Mouse (Mus musculus): ENCODE data around the gene Rasl11b.

The Rasl11b gene

DNA sequence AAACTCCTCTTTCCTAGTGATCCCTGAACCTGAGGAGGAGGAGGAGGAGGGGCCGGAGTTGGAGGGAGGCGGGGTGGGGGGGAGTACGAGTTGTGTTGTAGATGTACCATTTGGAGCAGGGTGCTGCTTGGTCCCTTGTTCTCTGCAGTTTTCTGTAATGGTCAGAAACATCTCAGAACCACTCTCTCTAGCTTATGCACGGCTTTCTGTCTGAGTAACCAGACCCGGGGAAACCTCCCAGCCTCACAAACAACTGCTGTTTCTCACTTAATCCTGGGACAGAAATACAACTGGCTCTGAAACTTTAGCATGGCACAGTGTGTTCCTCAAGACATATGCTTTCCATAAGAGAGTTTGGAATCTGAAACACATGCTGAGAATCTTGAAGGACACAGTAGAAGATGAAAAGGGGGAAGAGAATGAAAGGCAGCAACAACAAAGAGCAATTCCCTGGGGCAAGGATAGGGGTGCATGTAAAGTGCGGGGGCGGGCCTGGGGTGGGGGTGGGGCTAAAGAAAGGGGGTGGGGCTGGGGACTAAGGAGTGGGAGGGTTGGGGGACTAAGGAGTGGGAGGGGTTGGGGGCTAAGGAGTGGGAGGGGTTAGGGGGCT is 19.5 kb downstream of the Rasl11b start:
- DNase-seq, result no peak

DNA sequence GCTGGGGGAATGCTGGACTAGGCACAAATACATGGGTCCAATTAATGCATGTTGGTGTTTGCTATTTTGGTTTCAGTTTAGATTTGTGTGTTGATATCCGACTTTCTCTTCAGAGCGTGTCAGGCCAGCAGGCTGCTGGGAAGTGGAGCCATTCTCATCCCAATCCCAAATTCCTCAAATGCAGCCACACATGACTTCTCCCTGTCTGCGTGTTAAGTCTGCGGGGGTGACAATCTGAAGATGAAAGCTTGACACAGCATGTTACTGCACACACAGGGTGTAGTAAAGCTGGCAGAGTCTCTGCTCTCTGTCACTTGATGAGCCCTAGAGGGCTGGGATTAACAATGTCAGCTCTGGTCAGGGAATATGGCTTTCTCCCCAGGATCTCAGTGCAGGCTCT is 20.0 kb downstream of the Rasl11b start:
- DNase-seq, result no peak

DNA sequence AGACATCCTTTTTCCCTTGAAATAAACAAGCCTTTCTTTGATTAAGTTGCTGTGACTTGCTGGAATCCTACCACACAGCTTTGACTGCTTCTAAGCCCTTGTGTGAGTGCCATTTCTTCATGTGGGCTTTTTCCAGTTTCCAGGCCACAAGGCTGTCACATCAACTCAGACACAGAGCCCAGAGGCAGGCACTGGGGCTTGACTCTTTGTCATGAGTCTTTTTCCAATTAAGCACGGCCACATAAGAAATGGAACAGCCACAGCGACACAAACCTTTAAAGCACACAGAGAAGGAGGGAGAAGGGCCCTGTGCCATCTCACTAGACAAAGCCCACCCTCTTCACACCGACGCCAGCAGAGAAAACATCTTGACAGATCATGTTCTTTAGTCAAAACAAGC is 23.4 kb downstream of the Rasl11b start:
- DNase-seq, result no peak

DNA sequence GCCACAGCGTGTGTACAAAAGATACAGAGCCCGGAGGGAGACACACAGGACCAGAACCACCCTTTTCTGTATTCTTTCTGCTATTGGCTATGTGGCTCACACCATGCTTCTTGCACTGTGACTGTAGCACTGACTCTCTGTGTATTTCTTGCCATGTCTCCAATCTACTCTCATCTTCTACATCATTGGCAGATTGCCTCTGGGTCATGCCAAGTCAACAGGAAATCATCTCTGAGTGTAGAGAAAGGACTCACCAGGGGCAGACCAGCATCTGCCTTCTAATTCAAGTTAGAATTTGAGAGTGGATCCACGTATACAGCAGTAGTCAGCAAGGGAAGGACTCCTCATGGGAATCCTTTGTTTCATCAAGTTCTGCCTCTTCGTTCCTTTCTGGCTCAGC is 27.5 kb downstream of the Rasl11b start:
- no peak for DNase-seq

DNA sequence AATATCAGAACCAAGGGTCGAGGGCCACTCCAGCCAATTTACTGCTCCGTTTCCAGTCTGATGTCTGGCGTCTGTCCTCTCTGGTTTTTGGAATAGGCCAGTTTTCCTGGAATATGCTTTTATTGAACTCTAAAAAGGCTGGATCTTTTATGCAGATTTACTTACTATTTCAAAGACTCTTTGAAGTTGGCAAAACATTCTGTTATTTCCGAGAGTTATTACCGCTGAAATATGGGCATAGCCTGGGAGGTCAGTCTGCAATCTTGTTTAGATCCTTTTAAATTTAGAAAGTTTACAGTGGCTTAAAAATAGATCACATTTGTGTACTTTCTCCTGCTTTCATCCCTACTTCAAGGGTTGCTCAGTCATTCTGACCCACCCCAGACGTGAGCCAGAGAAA is 29.4 kb downstream of the Rasl11b start:
- no peak for DNase-seq

DNA sequence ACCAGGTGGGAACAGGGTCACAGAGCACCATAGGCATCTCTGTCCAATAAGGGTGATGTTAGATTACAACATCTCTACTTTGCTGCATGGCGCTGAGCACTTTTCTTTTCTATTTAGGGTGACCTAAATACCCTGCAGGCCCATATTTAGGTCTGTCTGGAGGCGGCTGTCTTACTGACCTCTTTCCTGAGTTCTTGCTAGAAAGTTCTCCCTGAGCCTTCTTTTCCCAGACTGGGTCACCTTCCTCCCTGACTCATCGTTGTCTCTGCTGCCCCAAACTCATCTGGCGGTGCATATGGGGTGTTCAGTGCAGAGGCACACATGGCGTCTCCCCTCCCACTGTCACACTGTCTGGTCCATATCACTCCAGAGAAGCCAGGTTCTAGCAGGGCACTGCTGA is 31.1 kb downstream of the Rasl11b start:
- DNase-seq, result no peak

DNA sequence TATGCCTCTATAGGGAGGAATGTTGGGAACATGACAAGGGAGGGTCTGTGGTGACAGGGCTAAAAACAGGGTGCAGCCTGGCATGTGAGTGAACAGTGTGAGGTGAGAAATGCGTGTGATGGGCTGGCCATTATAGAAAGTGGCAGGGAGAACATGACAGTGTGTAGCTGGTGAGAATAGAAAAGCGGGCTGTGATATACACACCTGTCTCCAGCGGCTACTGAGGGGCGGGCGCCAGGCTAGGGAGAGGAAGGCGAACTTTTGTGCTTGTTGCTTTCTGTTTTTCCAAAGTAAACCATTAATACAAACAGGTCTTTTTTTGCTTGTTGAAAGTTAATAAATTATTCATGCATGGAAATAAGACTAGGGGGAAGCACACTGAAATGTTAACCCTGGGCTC is 32.3 kb downstream of the Rasl11b start:
- no peak for DNase-seq

DNA sequence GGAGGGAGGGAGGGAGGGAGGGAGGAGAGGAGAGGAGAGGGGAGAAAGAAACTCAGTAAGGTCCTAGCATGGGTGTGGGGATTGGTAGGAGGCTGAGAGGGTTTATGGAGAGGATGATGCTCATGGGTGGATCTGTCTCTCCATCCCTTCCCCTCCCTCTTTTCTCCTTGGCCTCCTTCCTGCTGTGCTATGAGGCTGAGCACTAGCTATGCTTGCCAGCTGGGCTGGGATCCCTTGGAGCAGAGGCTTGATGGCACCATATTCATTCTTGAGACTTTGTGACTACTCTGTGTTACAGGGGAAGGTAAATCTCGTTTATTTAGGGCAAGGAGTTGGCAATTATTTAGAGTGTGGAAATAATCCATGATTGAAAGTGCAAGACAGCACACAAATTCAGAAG is 33.9 kb downstream of the Rasl11b start:
- DNase-seq, result no peak

DNA sequence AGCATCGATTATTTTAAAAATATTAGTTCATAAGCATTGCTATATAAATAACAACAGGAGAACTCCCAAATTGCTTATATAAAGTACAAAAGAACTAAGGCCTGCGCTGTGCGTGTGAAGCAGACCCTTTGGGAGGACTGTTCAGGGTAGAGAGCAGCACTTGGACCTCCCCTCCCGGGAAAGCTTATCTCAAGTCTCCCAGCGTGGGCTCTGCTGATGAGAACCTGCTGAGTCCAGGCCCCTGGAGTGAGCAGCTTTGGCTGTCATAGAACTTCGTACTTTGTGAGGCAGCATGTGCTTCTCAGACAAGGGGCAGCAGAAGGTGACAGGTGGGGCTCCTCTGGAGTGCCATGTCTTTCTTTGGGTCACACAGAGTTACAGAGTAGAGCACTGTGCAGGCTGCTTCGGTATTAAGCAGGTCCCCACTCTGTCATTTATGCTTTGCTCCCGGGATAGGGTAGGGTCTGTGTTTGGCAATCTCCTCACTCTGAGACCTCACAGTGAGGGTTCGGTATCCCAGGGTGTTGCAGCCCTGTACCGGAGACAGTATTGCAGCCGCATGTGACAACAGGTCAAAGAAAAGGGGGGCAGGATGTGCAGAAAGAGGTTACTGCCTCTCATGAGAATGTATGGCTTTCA is 34.8 kb downstream of the Rasl11b start:
- DNase-seq, result no peak

DNA sequence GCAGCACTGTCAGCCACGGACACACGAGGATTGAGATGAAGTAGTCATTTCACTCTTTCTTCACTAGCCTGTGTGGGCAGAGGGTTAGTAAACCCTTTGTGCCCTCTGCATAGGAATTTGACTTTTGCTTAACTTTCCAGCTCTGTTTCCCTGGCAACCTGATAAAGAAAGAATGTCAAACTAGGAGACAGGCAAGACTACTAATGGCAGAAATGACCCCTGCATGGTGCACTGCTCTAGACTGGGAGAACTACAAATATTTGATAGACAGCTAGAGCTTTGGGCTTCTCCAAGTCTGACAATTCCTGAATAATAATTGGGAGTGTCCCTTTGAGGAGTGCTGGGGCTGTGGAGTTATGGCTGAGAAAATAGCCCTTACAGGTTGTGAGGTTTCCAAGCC is 35.4 kb downstream of the Rasl11b start:
- DNase-seq, result no peak

DNA sequence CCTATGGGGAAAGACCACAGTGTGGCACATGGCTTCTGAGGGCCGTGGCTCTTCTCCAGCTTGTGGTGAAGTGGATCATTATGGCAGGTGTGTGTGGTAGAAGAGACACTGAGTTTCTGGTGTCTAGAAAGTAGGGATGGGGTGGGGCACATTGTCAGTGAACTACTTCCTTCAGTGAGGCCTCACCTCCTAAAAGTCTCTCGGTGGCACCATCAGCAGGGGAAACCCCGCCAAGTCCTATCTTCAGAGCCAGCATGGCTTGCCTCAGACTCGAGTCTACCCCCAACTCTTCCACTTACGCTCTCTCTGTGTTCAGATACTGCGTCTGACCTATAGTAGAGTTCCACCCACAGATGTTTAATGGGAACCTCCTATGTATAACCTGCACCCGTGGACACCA is 38.7 kb downstream of the Rasl11b start:
- DNase-seq, result no peak

DNA sequence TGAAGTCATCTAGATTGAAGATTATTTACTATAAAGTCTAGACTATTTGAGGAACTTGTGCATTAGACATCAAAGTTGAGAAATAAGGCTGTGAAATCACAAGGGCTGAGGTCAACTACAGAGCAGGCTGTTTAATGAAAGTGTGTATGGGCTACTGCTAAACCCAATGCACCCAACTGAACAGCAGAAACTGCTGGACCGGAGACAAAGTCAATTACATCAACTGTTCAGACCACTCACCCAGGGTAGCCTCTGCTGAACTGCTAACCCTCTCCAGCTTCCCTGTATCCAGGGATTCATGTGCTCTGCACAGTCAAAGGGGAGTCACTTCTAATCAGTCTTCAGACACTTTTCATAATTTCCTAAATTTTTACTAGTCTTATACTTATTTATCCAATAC is 44.3 kb downstream of the Rasl11b start:
- no peak for DNase-seq

DNA sequence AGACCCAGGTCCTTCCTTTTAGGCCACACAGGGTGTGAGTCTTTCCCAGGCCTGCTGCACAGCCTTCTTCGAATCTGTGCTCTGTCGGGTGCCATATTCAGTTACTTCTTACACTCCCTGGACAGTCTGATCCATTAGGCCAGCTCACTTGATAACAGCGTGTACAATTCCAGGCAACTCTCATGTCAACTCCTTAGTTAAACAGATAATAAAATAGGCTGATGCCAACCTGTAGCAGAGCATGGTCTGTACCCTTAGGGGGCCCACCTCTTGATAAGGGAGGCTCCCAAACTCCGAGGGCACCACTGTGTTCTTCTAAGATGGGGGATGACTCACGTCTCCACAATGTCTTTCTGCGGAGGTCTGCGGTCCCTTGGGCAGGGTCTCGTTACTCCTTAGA is 45.2 kb downstream of the Rasl11b start:
- DNase-seq, result no peak

DNA sequence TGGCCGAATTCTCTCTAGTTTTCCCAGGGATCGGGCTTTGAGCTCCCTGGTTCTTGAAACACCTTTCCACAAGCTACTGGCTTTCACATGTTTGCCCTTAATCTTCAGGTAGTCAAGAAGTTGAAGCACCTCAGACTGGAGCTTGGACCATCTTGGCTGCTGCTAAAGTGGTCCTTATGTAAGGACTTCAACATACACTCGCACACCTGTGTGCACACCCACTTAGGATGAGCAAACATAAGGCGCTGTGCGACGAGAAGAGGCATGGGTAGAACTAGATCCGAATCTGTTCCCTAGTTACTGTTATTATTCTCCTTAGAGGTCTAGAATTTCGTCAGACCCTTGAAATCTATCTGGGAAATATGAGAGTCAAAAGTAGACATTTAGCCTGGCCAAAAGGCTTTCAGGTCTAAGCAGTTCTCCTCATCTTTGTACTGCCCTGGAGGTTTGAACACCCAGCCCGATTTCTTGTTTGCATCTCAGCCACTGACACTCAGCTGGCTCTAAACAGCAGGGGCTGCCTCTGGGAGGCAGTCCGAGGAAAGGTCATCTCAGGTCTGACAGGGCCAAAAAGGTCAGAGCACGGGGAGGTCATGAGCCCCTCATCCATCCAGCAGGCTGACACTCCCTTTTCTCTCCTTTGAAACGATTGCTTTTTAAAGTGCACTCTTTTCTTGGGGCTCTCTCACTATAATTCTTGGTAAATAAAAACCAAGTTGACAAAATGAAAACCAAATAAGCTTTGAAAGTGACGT is 46.0 kb downstream of the Rasl11b start:
- DNase-seq, result no peak

DNA sequence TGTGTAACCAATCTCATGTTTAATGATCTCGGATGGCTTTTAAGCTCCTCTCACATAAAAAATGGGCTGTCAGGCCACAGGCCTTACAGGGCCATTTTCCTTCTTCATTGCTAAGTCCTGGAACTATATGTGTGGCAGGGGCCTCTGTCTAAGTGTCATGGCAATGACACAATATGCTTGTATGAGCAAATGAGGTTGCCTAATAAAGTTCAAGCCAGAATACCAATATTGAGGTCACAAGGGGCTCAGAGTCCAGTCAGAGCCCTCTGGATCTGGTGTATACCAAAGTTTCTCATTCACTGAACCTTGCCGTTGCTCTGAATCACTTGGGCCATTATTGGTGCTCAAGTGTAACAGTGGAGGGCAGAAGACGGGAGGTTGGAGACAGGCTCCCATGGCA is 47.6 kb downstream of the Rasl11b start:
- DNase-seq, result no peak

DNA sequence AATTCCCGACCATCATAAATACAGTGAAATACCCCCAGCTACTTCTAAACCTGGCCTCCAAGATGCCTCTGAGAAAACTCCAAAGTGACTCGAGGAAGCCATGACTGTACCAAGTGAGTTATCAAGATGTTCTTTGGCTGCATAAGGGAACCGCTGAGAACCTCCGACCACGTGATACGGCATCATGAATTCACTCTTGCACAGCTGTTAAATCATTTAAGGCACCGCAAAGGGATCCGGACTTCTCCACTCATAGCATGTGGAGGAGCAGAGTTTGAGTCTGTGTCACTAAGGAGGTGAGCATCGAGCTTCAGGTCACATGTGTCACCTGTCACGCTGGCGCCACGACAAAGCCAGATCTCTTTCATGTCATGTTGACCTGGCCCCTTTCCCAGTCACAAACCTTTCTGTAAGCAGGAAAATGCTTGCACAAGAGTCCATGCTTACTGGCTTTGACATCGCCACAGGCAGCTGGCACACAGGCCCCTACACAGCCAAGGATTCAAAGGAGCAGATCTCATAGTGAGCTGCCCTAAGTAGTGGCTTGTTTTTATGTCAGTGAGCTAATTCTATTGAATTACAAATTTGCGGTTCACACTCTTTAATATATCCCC is 49.4 kb downstream of the Rasl11b start:
- DNase-seq, result peak; percentile 86

DNA sequence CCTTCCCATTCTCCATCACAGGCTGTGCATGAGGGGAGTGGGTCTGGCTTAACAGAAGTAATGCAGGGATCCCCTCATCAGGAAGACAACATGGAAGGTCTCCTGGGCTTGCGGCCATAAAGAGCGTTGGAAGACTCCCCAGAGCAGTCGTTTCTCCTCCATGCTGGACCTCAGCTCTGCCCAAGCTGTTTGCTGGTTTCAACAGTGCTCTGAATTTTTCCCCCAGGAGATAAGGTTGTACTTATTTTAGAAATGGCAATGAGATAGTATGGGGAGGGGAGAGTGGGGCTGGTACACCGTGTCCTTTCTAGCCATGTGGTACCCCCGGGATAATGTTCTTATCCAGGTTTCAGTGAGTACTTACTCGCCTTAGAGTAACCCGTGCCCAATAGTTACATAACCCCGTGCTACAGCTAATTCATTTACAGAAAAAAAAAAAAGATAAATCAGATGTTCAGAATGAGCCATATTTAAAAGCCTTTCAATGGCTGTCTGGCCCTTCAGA is 50.6 kb downstream of the Rasl11b start:
- peak; percentile 92 for DNase-seq

DNA sequence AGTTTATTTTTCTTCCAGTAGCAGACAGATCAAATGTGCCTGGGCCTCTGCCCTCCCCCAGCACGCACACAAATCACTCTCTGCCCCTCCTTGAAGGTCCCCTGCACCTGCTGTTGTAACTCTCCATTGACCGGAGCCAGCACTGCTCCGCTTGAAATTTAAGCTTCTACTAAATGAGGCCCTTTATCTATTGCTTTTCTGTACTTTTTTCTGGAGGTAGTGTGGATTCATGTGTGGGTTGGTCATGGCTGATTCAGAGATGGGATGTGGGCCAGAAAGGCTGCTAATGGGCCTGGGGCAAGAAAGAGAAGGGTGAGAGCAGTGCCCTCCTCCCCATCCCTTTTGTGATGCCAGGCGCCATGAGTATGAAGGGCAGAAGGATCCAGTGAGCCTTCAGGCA is 51.4 kb downstream of the Rasl11b start:
- DNase-seq, result peak; percentile 76

DNA sequence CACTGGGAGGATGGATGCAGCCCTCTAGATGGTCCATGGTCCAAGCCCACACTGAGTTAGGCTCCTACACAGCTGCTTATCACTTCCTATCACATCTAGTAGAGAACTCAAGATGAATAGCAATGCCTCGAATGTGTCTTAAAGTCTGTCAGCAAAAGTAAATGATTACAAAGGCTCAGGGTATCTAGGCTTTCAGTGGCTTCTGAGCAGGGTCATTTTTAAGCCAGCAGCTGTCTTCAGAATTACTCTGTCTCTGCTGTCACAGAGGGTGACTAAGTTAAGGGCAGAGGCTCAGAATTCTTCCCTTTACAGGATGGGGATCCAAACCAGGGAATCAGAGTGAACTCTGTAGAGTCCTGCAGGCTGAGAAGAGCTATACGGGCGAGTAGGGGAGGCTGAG is 51.9 kb downstream of the Rasl11b start:
- DNase-seq, result no peak
